Mouse (Mus musculus) kidney, adult 2 months (tissue): ENCODE data around the gene Prps1. TPM values are rescaled to one million over a fixed set of nuclear protein-coding genes. Genes with fewer than 3 reads are reported as not detected.
A peak's percentile ranks its signal among the peaks of the same experiment; 100 is the strongest.

ENCODE experiments used
- DNase-seq: peaks from one replicate; pipeline ENCODE4 v3.0.0; 2021
- H3K27ac ChIP-seq: fragments of 200-500 bp; 2 replicates; pipeline ENCODE4 v1.5.1; 2012; ENCODE audit warnings: low read depth, low read length, control low read depth, inconsistent platforms; ENCODE audit not compliant: insufficient read depth
- H3K27me3 ChIP-seq: fragments of 200-500 bp; replicated peaks from 2 replicates; pipeline ENCODE4 v1.6.1; 2012; ENCODE audit warnings: mild to moderate bottlenecking, moderate library complexity, low read length, inconsistent platforms; ENCODE audit not compliant: control insufficient read depth, insufficient read depth
- H3K36me3 ChIP-seq: fragments of 200-500 bp; 2 replicates; pipeline ENCODE4 v1.6.1; 2012; ENCODE audit warnings: mild to moderate bottlenecking, moderate library complexity, low read length, inconsistent platforms; ENCODE audit not compliant: control insufficient read depth, insufficient read depth
- H3K4me1 ChIP-seq: fragments of 200-500 bp; 2 replicates; pipeline ENCODE4 v1.6.1; 2011; ENCODE audit warnings: low read length; ENCODE audit not compliant: control insufficient read depth, insufficient read depth
- H3K4me3 ChIP-seq: fragments of 200-500 bp; 2 replicates; pipeline ENCODE4 v1.5.1; 2011; ENCODE audit warnings: mild to moderate bottlenecking, low read depth, low read length, control low read depth; ENCODE audit not compliant: insufficient read depth
- CTCF ChIP-seq: fragments of 200-500 bp; conservative IDR thresholded peaks from 2 replicates; pipeline ENCODE4 v1.5.1; 2011; ENCODE audit warnings: low read depth, mild to moderate bottlenecking, control low read depth, low read length, moderate library complexity, mixed read lengths; ENCODE audit not compliant: insufficient read depth, insufficient read length
- POLR2A ChIP-seq: fragments of 200-500 bp; IDR thresholded peaks from one replicate; pipeline ENCODE4 v1.6.1; 2011; ENCODE audit warnings: low read depth, low read length, control low read depth
- WGBS: fragments of 180-500 bp; shearing (Covaris S2); methylation state at CpG from one replicate; pipeline ENCODE4 v1.1.7; 2018; 5-methylcytosine and 5-hydroxymethylcytosine counted together
- polyA plus RNA-seq: library from polyadenylated mRNA; depleted of rRNA; stranded (reverse); fragments of >200 nt; gene quantifications from 2 replicates; pipeline ENCODE4 v1.2.3, GENCODE M21; 2012

Gene Prps1
- polyA plus RNA-seq, 1 experiment = 16.5 TPM

DNA sequence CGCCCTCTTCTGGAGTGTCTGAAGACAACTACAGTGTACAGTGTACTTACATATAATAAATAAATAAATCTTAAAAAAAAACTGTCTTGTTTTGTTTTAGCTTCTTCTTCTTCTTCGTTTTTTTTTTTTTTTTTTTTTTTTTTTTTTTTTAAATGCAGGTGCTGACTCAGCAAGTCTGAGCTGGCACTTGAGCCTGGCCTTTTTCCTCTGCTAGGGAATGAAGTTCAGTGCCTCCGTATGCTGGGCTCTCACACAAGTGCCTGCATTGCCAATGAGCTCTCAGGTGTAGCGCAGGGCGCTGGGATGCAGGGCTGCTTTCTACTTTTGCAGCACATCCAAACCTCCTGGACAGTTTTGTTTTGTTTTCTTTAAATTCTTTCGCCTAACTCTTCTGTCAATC lies 53.4 kb downstream of the Prps1 start:
- Histone ChIP-seq H3K4me1 (peaks cover 37% of the 10 kb centered on the region; the same call in 1 of the 2 replicates), H3K36me3 (no peaks in the 10 kb centered on the region), H3K4me3 (no peak overlapping the region), H3K27me3 (no peaks in the 10 kb centered on the region), H3K27ac (peak overlapping the region; percentile 51; the same call in 1 of the 2 replicates)
- WGBS = 33% methylated on average over 6 of the region's 6 CpGs
- DNase-seq = peak; percentile 52
- TF ChIP-seq CTCF (no peak), POLR2A (no peak)

DNA sequence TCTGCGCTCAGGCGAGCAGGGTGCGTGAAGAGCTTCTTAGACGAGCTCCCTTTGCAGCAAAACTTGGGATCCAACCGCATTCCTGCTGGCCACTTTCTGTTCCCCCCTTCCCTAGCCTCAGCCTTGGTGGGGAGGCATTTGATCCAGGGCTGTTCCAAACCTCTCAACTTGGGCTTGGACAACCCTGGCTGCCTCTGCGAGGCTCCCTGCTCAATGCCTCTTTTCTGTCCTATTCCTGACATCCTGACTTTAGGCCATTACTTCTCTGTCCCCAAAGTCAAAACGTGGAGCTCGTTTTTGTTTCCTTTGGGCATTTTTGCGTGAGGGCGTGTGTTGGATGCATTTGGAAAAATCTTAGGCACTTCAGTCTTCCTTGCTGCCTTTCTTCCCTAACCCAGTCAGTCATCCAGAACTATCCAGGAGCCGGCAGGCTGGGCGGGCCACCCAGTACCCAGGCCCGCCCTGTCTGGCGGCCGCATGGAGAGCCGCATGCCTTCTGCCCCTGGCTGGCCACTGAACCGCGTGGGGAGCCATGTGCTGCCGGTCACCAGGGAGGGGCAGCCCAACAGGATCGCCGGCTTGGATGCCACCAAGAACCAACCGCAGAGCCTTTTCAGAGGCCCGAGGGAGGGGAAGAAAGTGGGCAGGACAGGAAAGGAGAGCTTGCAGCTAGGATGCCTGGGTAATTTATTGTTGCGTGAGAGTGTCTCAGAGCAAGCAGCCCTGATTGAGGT lies 54.5 kb downstream of the Prps1 start:
- no peak overlapping the region for H3K4me3 ChIP-seq
- H3K4me1 ChIP-seq = peaks cover 32% of the 10 kb centered on the region; the same call in 1 of the 2 replicates
- peak overlapping the region; percentile 51 for H3K27ac ChIP-seq
- DNase-seq = peak; percentile 93
- no peak for TF ChIP-seq CTCF
- no peak for TF ChIP-seq POLR2A
- H3K36me3 ChIP-seq = no peaks in the 10 kb centered on the region
- H3K27me3 ChIP-seq = no peaks in the 10 kb centered on the region
- 17% methylated on average over 24 of the region's 24 CpGs for WGBS

DNA sequence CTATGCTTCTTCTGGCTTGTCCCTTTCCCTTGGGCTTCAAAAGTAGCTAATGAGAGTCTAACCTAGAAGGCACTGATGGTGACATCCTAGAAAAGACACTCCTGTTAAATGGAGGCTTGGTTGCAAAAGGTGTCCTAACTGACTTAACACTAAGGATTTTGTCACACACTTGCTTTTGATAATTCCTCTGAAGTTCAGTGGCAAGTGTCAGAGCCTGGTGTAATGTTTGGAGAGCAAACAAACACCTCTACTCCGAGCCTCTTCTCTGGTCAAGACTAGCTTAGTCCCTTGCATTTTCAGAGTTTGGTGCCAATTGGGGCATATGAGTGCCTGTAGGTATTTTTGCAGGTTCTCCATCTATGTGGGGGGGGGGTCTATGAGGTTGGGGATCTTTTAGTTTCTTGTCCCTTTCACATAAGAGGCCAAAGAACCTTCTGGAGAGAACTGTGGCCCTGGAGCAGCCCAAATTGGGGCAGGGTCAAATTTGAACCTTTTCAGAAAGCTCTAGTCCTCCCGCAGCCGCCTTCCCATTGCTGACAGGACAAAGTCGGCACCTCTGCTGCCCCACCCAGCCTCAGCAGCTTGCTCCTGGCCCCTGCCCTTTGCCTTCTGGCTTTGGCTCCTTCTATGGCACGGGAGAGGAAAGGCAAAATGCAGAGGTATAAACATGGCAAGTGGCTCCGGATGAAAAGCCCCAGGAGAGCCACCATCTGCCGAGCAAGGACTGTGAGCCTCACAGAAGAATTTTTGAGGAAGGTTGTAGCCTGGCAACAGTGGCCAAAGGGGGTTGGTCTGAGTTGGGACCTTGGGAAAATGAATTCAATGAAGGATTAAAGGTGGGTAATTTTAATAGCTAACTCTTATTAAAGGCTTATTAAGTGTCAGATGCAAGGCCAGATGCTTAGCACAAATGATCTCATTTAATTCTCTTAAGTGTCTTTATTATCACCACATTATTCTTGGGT lies 55.6 kb downstream of the Prps1 start:
- H3K4me1 ChIP-seq = peaks cover 24% of the 10 kb centered on the region; the same call in 1 of the 2 replicates
- no peaks in the 10 kb centered on the region for H3K27me3 ChIP-seq
- H3K4me3 ChIP-seq = no peak overlapping the region
- WGBS = 45% methylated on average over 7 of the region's 7 CpGs
- no peaks in the 10 kb centered on the region for H3K36me3 ChIP-seq
- TF ChIP-seq CTCF = no peak
- no peak for TF ChIP-seq POLR2A
- H3K27ac ChIP-seq = peak overlapping the region; percentile 75
- peak; percentile 60 for DNase-seq

DNA sequence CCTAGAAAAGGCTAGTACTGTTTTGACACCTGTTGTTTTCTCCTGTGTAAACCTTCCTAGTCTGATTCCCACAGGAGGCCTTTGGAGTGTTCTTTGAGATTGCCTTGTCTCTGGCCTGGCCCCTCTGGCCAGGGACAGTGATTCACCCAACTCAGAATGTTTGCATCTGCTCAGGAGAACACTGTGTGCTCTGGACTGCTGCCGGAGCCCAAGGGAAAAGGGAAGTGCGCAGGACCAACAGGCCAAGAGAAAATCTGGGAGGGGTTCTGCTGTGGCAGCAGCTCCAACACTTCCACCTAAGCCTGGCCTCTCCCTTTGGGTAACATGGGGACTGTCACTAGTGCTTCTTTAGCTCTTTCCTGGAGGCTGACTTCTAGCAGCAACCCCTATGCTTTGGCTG lies 57.0 kb downstream of the Prps1 start:
- Histone ChIP-seq H3K4me3 (no peak overlapping the region), H3K27ac (no peak overlapping the region), H3K4me1 (peaks cover 24% of the 10 kb centered on the region; the same call in 1 of the 2 replicates), H3K36me3 (no peaks in the 10 kb centered on the region), H3K27me3 (no peaks in the 10 kb centered on the region)
- DNase-seq = no peak
- TF ChIP-seq POLR2A (no peak), CTCF (no peak)
- WGBS = 75% methylated on average over 2 of the region's 2 CpGs

DNA sequence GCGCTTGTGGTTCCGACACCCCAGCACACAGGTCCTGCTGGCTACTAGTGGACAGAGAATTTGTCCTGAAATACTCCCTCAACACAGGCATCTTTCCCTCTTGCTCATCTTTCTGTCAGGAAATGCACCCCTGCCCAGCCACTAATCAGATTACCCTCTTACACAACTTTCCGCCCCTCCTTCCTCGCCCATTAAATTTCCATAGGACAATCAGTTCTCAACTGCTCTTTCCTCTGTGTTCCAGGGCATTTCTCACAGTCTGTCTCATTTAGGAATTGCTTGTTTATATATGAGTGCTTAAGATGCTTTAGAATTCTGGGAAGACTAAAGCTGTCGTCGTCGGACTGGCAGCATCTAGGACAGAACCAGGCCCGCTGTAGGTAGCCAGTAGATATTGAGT lies 61.9 kb downstream of the Prps1 start:
- H3K4me3 ChIP-seq = no peak overlapping the region
- peaks cover 20% of the 10 kb centered on the region; the same call in 1 of the 2 replicates for H3K4me1 ChIP-seq
- DNase-seq = no peak
- no peak for TF ChIP-seq CTCF
- no peak for TF ChIP-seq POLR2A
- WGBS = 91% methylated on average over 8 of the region's 8 CpGs
- no peaks in the 10 kb centered on the region for H3K27me3 ChIP-seq
- H3K36me3 ChIP-seq = no peaks in the 10 kb centered on the region
- no peak overlapping the region for H3K27ac ChIP-seq

DNA sequence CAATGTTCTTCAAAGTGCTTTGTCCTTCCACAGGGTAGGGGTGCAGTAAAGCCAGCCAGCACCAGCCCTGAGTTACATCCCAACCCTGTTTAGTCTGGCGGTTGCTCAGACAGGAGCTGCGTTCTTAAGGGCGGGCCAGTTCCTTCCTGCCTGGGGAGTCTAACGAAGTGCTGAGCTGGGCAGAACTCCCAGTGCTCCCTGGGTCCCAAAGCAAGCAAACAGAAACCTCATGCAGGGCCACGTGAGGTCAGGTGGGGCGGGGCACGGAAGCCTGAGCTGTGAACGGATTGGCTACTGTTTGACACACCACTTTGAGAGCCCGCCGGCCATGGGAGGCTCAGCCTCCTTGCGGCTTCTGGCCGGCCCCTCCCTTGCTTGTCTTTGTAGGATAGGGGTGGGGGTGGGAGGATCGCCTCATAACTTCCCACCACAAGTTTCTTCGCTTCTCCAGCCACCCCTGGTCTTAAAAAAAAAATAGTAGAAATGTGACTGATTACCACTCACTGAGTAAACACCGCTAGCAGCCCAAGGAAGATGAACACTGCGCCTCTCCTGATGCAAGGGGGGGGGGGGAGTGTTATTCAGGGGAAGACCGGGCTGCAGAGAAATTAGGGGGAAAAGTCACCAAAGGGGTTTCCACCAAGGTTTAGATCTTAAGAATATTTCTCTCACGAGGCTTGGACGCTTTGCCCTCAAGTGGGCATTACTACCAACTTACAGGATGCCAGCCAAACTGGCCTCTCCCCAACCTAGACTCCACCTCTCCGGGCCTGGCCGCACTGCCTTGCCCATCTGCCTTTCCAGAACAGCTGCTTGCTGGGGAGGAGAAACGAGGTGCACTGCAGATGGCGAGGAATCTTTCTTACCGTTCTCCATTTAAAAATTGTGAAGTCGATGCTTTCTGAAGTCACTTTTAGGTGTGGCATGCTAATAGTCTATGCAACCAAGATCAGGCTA lies 64.0 kb downstream of the Prps1 start:
- Histone ChIP-seq H3K4me1 (peaks cover 16% of the 10 kb centered on the region; the same call in 1 of the 2 replicates), H3K4me3 (peak overlapping the region; percentile 8; the same call in 1 of the 2 replicates), H3K36me3 (no peaks in the 10 kb centered on the region), H3K27me3 (no peaks in the 10 kb centered on the region), H3K27ac (peak overlapping the region; percentile 94)
- DNase-seq = peak; percentile 98
- WGBS = 2% methylated on average over 25 of the region's 25 CpGs
- TF ChIP-seq POLR2A (peak; percentile 42), CTCF (no peak)
